Mouse (Mus musculus): ENCODE data around the gene Cnnm3.

Gene Cnnm3

GRCm38 (mm10) chr1:36573524-36573923 lies 61.9 kb downstream of the Cnnm3 start:
- DNase-seq (ENCODE audit: extremely low spot score, low read depth, low spot score), result no peak

DNA sequence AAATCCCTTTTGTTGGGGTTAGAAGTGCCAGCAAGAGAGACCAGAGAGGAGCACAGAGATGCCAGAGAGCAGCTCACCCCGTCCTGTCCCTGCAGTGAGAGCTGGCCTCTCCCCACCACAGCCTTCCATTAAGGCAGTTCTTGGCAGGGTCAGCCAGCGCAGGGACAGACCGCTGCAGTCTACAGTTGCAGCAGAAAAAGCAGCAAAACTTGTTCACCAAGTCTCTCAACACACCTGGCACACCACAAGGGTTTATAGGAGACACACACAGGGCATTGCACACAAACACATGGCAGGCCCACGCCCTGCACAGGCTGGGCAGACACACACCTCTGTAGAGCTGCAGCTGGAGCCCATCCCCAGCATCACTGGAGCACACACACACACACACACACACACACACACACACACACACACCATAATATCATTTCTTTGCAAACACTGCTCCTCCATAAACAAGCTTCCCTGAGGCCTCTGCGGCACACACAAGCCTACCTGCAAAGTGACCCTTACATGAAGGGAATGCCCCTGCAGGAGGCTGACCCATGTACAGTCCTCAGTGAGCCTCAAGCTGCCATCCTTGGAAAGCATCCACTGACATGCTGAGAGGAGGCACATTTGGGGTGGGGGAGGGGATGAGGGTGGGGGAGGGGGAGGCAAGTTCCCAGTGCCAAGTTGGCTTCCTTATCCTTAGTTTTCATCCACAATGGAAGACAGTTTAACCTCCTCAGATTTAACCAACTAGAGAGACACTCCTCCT lies 62.7 kb downstream of the Cnnm3 start:
- DNase-seq (ENCODE audit: extremely low spot score, low read depth, low spot score), result no peak

GRCm38 (mm10) chr1:36575347-36575746 lies 63.7 kb downstream of the Cnnm3 start:
- DNase-seq (ENCODE audit: extremely low spot score, low read depth, low spot score), result no peak

GRCm38 (mm10) chr1:36576991-36577675 lies 65.5 kb downstream of the Cnnm3 start:
- DNase-seq (ENCODE audit: extremely low spot score, low read depth, low spot score), result no peak

Measured in hindlimb bud, embryonic 11.5 days (tissue).